Mouse (Mus musculus) intestine, embryonic 15.5 days (tissue): ENCODE measurements at regions not wholly inside any gene's neighbourhood (a gene's known extent, or its start where the extent isn't known, plus 50 kb on each side); places are given as distances from the start of the nearest gene placed in this dataset.

ENCODE experiments used
- ATAC-seq: fragments of 200-750 bp; cut with Nextera tagmentation; 2 replicates; pipeline ENCODE4 v1.8.0; 2017; ENCODE audit warnings: moderate TSS enrichment, moderate library complexity
- H3K27ac ChIP-seq: fragments of 300-500 bp; sonication (generic); 2 replicates; pipeline ENCODE4 v1.5.1; 2015; ENCODE audit warnings: mild to moderate bottlenecking, inconsistent platforms
- H3K27me3 ChIP-seq: fragments of 300-500 bp; sonication (generic); replicated peaks from 2 replicates; pipeline ENCODE4 v1.6.1; 2015; ENCODE audit warnings: inconsistent platforms
- H3K36me3 ChIP-seq: fragments of 300-500 bp; sonication (generic); 2 replicates; pipeline ENCODE4 v1.6.1; 2015; ENCODE audit warnings: inconsistent platforms
- H3K4me1 ChIP-seq: fragments of 300-500 bp; sonication (generic); replicated peaks from 2 replicates; pipeline ENCODE4 v1.6.1; 2015; ENCODE audit warnings: inconsistent platforms
- H3K4me2 ChIP-seq: fragments of 300-500 bp; sonication (generic); replicated peaks from 2 replicates; pipeline ENCODE4 v1.6.1; 2015; ENCODE audit warnings: mild to moderate bottlenecking, inconsistent platforms
- H3K4me3 ChIP-seq: fragments of 300-500 bp; sonication (generic); replicated peaks from 2 replicates; pipeline ENCODE4 v1.5.1; 2015; ENCODE audit warnings: inconsistent platforms
- H3K9ac ChIP-seq: fragments of 300-500 bp; sonication (generic); 2 replicates; pipeline ENCODE4 v1.6.1; 2015; ENCODE audit warnings: inconsistent platforms
- H3K9me3 ChIP-seq: fragments of 300-500 bp; sonication (generic); 2 replicates; pipeline ENCODE4 v1.6.1; 2016; ENCODE audit warnings: inconsistent platforms
- WGBS: fragments of 180-500 bp; shearing (Covaris S2); methylation state at CpG from one replicate; pipeline ENCODE4 v1.1.7; 2015; 5-methylcytosine and 5-hydroxymethylcytosine counted together

GRCm38 (mm10) chr3:54103098-54103497 lies 52.7 kb upstream of the Trpc4 start:
- no peaks in the 10 kb centered on the region for H3K27me3 ChIP-seq
- H3K27ac ChIP-seq: no peak overlapping the region
- no peak overlapping the region for H3K4me3 ChIP-seq
- no peaks in the 10 kb centered on the region for H3K9me3 ChIP-seq
- no peak overlapping the region for H3K9ac ChIP-seq
- H3K4me1 ChIP-seq: no peaks in the 10 kb centered on the region
- no peak overlapping the region for H3K4me2 ChIP-seq
- 68% methylated on average over 10 of the region's 16 CpGs for WGBS
- no peak for ATAC-seq
- no peaks in the 10 kb centered on the region for H3K36me3 ChIP-seq

GRCm38 (mm10) chr3:54083634-54084033 lies 72.2 kb upstream of the Trpc4 start:
- Histone ChIP-seq H3K36me3 (no peaks in the 10 kb centered on the region), H3K27ac (no peak overlapping the region), H3K9me3 (no peaks in the 10 kb centered on the region), H3K4me3 (no peak overlapping the region), H3K27me3 (no peaks in the 10 kb centered on the region), H3K4me2 (no peak overlapping the region), H3K4me1 (no peaks in the 10 kb centered on the region), H3K9ac (no peak overlapping the region)
- no peak for ATAC-seq
- WGBS: 59% methylated on average over 6 of the region's 6 CpGs

- H3K27ac ChIP-seq: no peak overlapping the region
- no peaks in the 10 kb centered on the region for H3K4me1 ChIP-seq
- no peak overlapping the region for H3K4me2 ChIP-seq
- no peak overlapping the region for H3K9ac ChIP-seq
- H3K36me3 ChIP-seq: no peaks in the 10 kb centered on the region
- H3K4me3 ChIP-seq: no peak overlapping the region
- H3K27me3 ChIP-seq: no peaks in the 10 kb centered on the region
- no peaks in the 10 kb centered on the region for H3K9me3 ChIP-seq
- ATAC-seq: peak; percentile 79
- 63% methylated on average over 5 of the region's 5 CpGs for WGBS
Observed at GRCm38 (mm10) chr3:54076461-54076860, 79.4 kb upstream of the Trpc4 start.

GRCm38 (mm10) chr3:54060653-54061052 lies 95.2 kb upstream of the Trpc4 start:
- Histone ChIP-seq H3K27me3 (no peaks in the 10 kb centered on the region), H3K4me1 (no peaks in the 10 kb centered on the region), H3K27ac (no peak overlapping the region), H3K36me3 (no peaks in the 10 kb centered on the region), H3K4me3 (no peak overlapping the region), H3K9me3 (no peaks in the 10 kb centered on the region), H3K4me2 (no peak overlapping the region), H3K9ac (no peak overlapping the region)
- no peak for ATAC-seq
- WGBS: 60% methylated on average over 1 of the region's 1 CpGs

GRCm38 (mm10) chr3:54054376-54054775 lies 101.5 kb upstream of the Trpc4 start:
- no peaks in the 10 kb centered on the region for H3K27me3 ChIP-seq
- no peak overlapping the region for H3K4me3 ChIP-seq
- H3K4me2 ChIP-seq: no peak overlapping the region
- H3K4me1 ChIP-seq: no peaks in the 10 kb centered on the region
- WGBS: 79% methylated on average over 7 of the region's 7 CpGs
- H3K27ac ChIP-seq: no peak overlapping the region
- no peaks in the 10 kb centered on the region for H3K9me3 ChIP-seq
- no peaks in the 10 kb centered on the region for H3K36me3 ChIP-seq
- H3K9ac ChIP-seq: no peak overlapping the region
- ATAC-seq: no peak

- no peak for ATAC-seq
- WGBS: 58% methylated on average over 2 of the region's 2 CpGs
Observed at GRCm38 (mm10) chr3:54049370-54049769, 106.5 kb upstream of the Trpc4 start.

GRCm38 (mm10) chr3:54048091-54048670 lies 107.7 kb upstream of the Trpc4 start:
- no peak for ATAC-seq
- H3K4me1 ChIP-seq: no peaks in the 10 kb centered on the region
- no peaks in the 10 kb centered on the region for H3K27me3 ChIP-seq
- H3K9me3 ChIP-seq: no peaks in the 10 kb centered on the region
- 66% methylated on average over 3 of the region's 3 CpGs for WGBS
- no peak overlapping the region for H3K27ac ChIP-seq
- H3K36me3 ChIP-seq: no peaks in the 10 kb centered on the region
- H3K9ac ChIP-seq: no peak overlapping the region
- H3K4me2 ChIP-seq: no peak overlapping the region
- no peak overlapping the region for H3K4me3 ChIP-seq

More at GRCm38 (mm10) chr3:54049370-54049769, 106.5 kb upstream of the Trpc4 start:
- Histone ChIP-seq H3K4me2 (no peak overlapping the region), H3K4me3 (no peak overlapping the region), H3K27me3 (no peaks in the 10 kb centered on the region), H3K4me1 (no peaks in the 10 kb centered on the region), H3K36me3 (no peaks in the 10 kb centered on the region), H3K9ac (no peak overlapping the region), H3K9me3 (no peaks in the 10 kb centered on the region), H3K27ac (no peak overlapping the region)

GRCm38 (mm10) chr3:54027365-54027764 lies 128.5 kb upstream of the Trpc4 start:
- Histone ChIP-seq H3K4me2 (no peak overlapping the region), H3K36me3 (no peaks in the 10 kb centered on the region), H3K9ac (no peak overlapping the region), H3K27ac (no peak overlapping the region), H3K9me3 (no peaks in the 10 kb centered on the region), H3K27me3 (no peaks in the 10 kb centered on the region), H3K4me3 (no peak overlapping the region), H3K4me1 (no peaks in the 10 kb centered on the region)
- ATAC-seq: no peak
- WGBS: 56% methylated on average over 4 of the region's 4 CpGs

GRCm38 (mm10) chr3:54020196-54020595 lies 135.6 kb upstream of the Trpc4 start:
- ATAC-seq: no peak
- no peak overlapping the region for H3K9ac ChIP-seq
- no peaks in the 10 kb centered on the region for H3K36me3 ChIP-seq
- no peaks in the 10 kb centered on the region for H3K9me3 ChIP-seq
- H3K4me2 ChIP-seq: no peak overlapping the region
- H3K27ac ChIP-seq: no peak overlapping the region
- whole genome bisulfite sequencing: 84% methylated on average over 4 of the region's 4 CpGs
- H3K4me1 ChIP-seq: no peaks in the 10 kb centered on the region
- H3K27me3 ChIP-seq: no peaks in the 10 kb centered on the region
- no peak overlapping the region for H3K4me3 ChIP-seq

- ATAC-seq: no peak
- Histone ChIP-seq H3K9ac (no peak overlapping the region), H3K27me3 (no peaks in the 10 kb centered on the region), H3K4me3 (no peak overlapping the region), H3K9me3 (no peaks in the 10 kb centered on the region), H3K4me1 (no peaks in the 10 kb centered on the region), H3K27ac (no peak overlapping the region), H3K4me2 (no peak overlapping the region), H3K36me3 (no peaks in the 10 kb centered on the region)
- WGBS: 37% methylated on average over 4 of the region's 4 CpGs
Observed at GRCm38 (mm10) chr3:54017943-54018649, 137.7 kb upstream of the Trpc4 start.

- no peak overlapping the region for H3K9ac ChIP-seq
- H3K36me3 ChIP-seq: no peaks in the 10 kb centered on the region
- no peaks in the 10 kb centered on the region for H3K27me3 ChIP-seq
- H3K4me2 ChIP-seq: no peak overlapping the region
- no peak for ATAC-seq
- H3K9me3 ChIP-seq: no peaks in the 10 kb centered on the region
- H3K4me3 ChIP-seq: no peak overlapping the region
- H3K4me1 ChIP-seq: no peaks in the 10 kb centered on the region
- no peak overlapping the region for H3K27ac ChIP-seq
- 79% methylated on average over 5 of the region's 5 CpGs for WGBS
Observed at GRCm38 (mm10) chr3:54016877-54017276, 139.0 kb upstream of the Trpc4 start.

GRCm38 (mm10) chr3:54011016-54011415 lies 144.8 kb upstream of the Trpc4 start:
- no peak overlapping the region for H3K4me3 ChIP-seq
- no peak for ATAC-seq
- H3K27ac ChIP-seq: no peak overlapping the region
- no peak overlapping the region for H3K9ac ChIP-seq
- H3K36me3 ChIP-seq: no peaks in the 10 kb centered on the region
- 78% methylated on average over 2 of the region's 2 CpGs for WGBS
- H3K4me2 ChIP-seq: no peak overlapping the region
- H3K27me3 ChIP-seq: no peaks in the 10 kb centered on the region
- no peaks in the 10 kb centered on the region for H3K9me3 ChIP-seq
- H3K4me1 ChIP-seq: no peaks in the 10 kb centered on the region

GRCm38 (mm10) chr3:53992993-53993392 lies 129.4 kb upstream of the Ufm1 start:
- H3K4me3 ChIP-seq: no peak overlapping the region
- ATAC-seq: no peak
- H3K9ac ChIP-seq: no peak overlapping the region
- H3K4me1 ChIP-seq: no peaks in the 10 kb centered on the region
- H3K4me2 ChIP-seq: no peak overlapping the region
- 82% methylated on average over 4 of the region's 4 CpGs for WGBS
- no peak overlapping the region for H3K27ac ChIP-seq
- no peaks in the 10 kb centered on the region for H3K36me3 ChIP-seq
- no peaks in the 10 kb centered on the region for H3K9me3 ChIP-seq
- no peaks in the 10 kb centered on the region for H3K27me3 ChIP-seq
